Mouse (Mus musculus) testis, adult 2 months (tissue): ENCODE measurements at regions not wholly inside any gene's neighbourhood (a gene's known extent, or its start where the extent isn't known, plus 50 kb on each side); places are given as distances from the start of the nearest gene placed in this dataset.

Source experiments
- CTCF ChIP-seq: fragments of 200-500 bp; IDR thresholded peaks from 2 replicates; pipeline ENCODE4 v1.5.1; 2012; ENCODE audit warnings: low read depth, mild to moderate bottlenecking, inconsistent platforms, low read length, moderate library complexity; ENCODE audit not compliant: control insufficient read depth, insufficient read depth, insufficient replicate concordance
- POLR2A ChIP-seq: fragments of 200-500 bp; IDR thresholded peaks from 2 replicates; pipeline ENCODE4 v1.6.1; 2012; ENCODE audit warnings: low read depth, mild to moderate bottlenecking, inconsistent platforms, low read length, moderate library complexity; ENCODE audit not compliant: control insufficient read depth

DNA sequence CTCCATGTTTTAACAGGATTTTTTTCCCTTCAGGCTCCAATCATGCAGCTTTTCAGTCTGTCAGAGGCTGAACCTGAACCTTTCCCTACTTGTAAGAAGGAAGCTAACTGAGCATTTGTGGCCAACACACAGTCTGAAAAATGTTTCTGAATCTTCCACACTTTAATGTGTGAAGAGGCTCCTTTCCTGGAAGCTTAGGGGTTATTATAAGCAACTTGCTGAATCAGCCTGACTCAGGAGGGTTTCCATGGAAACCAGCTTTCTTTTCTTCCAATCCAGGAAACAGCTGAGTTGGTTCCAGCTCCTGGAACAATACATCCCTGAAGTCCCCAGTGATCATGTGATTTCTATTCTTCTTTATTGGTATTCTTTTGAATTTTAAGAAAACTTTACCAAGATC lies 297.5 kb upstream of the Pex5l start:
- TF ChIP-seq POLR2A: no peak
- TF ChIP-seq CTCF: no peak
